Mouse (Mus musculus) CH12.LX (cell line): ENCODE measurements around the gene Tmem222. TPM values are rescaled to one million over a fixed set of nuclear protein-coding genes. Genes with fewer than 3 reads are reported as not detected.

ENCODE experiments used
- DNase-seq: peaks from one replicate; pipeline ENCODE4 v3.0.0-alpha.2; 2013; ENCODE audit errors: extremely low read depth
- H3K27ac ChIP-seq: 2 replicates; pipeline ENCODE4 v1.5.1; 2012; ENCODE audit warnings: low read depth, mild to moderate bottlenecking, control low read depth, moderate library complexity; ENCODE audit not compliant: insufficient read depth
- H3K27me3 ChIP-seq: replicated peaks from 2 replicates; pipeline ENCODE3; 2012; ENCODE audit warnings: inconsistent platforms
- H3K36me3 ChIP-seq, 2 experiments: replicated peaks in 1 of 2; 2 replicates each; pipeline versions ENCODE3 to v1.6.1; 2012; ENCODE audit warnings: inconsistent platforms in 1 of 2, low read length in 1 of 2, mild to moderate bottlenecking in 1 of 2, mixed read lengths in 1 of 2, moderate library complexity in 1 of 2; ENCODE audit not compliant: control insufficient read depth in 1 of 2, insufficient read depth in 1 of 2
- H3K4me1 ChIP-seq, 2 experiments: 2 replicates each; pipeline ENCODE4 v1.6.1; 2012; ENCODE audit warnings: inconsistent platforms in 1 of 2, moderate library complexity in 1 of 2; ENCODE audit not compliant: insufficient read depth in 2 of 2, control insufficient read depth in 1 of 2
- H3K4me2 ChIP-seq: 2 replicates; pipeline ENCODE4 v1.6.1; 2012; ENCODE audit warnings: low read depth, mild to moderate bottlenecking, control low read depth; ENCODE audit not compliant: poor library complexity, insufficient read depth, severe bottlenecking
- H3K4me3 ChIP-seq, 3 experiments: fragments of 150-350 bp in 1 of 3; sonication (generic) in 1 of 3; replicated peaks in 1 of 3; 2 replicates each; pipeline versions ENCODE3 to v1.5.1; 2011 to 2012; ENCODE audit warnings: low read depth in 2 of 3, low read length in 2 of 3, mild to moderate bottlenecking in 2 of 3, moderate library complexity in 2 of 3, control low read depth in 1 of 3, improper control_type of control experiment in 1 of 3, inconsistent platforms in 1 of 3, mixed read lengths in 1 of 3; ENCODE audit not compliant: poor library complexity in 1 of 3
- H3K79me2 ChIP-seq: replicated peaks from 2 replicates; pipeline ENCODE4 v1.6.1; 2012; ENCODE audit warnings: mild to moderate bottlenecking, moderate library complexity; ENCODE audit not compliant: control insufficient read depth, poor library complexity, insufficient read depth, severe bottlenecking; ENCODE audit errors: extremely low read depth
- H3K9ac ChIP-seq: 2 replicates; pipeline ENCODE4 v1.6.1; 2012; ENCODE audit warnings: low read depth, mild to moderate bottlenecking, control low read depth, moderate library complexity; ENCODE audit not compliant: insufficient read depth
- H3K9me3 ChIP-seq: replicated peaks from 2 replicates; pipeline ENCODE3; 2012; ENCODE audit warnings: low read length, inconsistent platforms, mixed read lengths
- BHLHE40 ChIP-seq: IDR thresholded peaks from 2 replicates; pipeline ENCODE4 v1.6.1; 2011; ENCODE audit warnings: mild to moderate bottlenecking, low read depth, low read length, improper control_type of control experiment
- CHD1 ChIP-seq: IDR thresholded peaks from 2 replicates; pipeline ENCODE4 v1.6.1; 2012; ENCODE audit warnings: low read depth, low read length, improper control_type of control experiment, inconsistent platforms
- CHD2 ChIP-seq: IDR thresholded peaks from 2 replicates; pipeline ENCODE4 v1.6.1; 2011; ENCODE audit warnings: low read length, improper control_type of control experiment
- CTCF ChIP-seq, 2 experiments: IDR thresholded peaks in 1 of 2; conservative IDR thresholded peaks in 1 of 2; 2 replicates each; pipeline ENCODE4 v1.5.1; 2011 to 2012; ENCODE audit warnings: low read depth in 2 of 2, low read length in 2 of 2, improper control_type of control experiment in 1 of 2, inconsistent platforms in 1 of 2, mild to moderate bottlenecking in 1 of 2, moderate library complexity in 1 of 2
- E2F4 ChIP-seq: IDR thresholded peaks from 2 replicates; pipeline ENCODE4 v1.6.1; 2011; ENCODE audit warnings: low read depth, low read length, improper control_type of control experiment; ENCODE audit not compliant: insufficient replicate concordance
- ELF1 ChIP-seq: IDR thresholded peaks from 2 replicates; pipeline ENCODE4 v1.6.1; 2014; ENCODE audit warnings: low read depth, mild to moderate bottlenecking, inconsistent platforms, low read length, improper control_type of control experiment
- EP300 ChIP-seq: IDR thresholded peaks from 2 replicates; pipeline ENCODE4 v1.6.1; 2011; ENCODE audit warnings: low read length, improper control_type of control experiment
- ETS1 ChIP-seq: conservative IDR thresholded peaks from 2 replicates; pipeline ENCODE4 v1.6.1; 2012; ENCODE audit warnings: low read depth, mild to moderate bottlenecking, inconsistent platforms, low read length, improper control_type of control experiment, moderate library complexity
- GABPA ChIP-seq: IDR thresholded peaks from 2 replicates; pipeline ENCODE4 v1.6.1; 2012; ENCODE audit warnings: low read depth, low read length, improper control_type of control experiment, inconsistent platforms; ENCODE audit not compliant: insufficient replicate concordance
- HCFC1 ChIP-seq: IDR thresholded peaks from 2 replicates; pipeline ENCODE4 v1.6.1; 2012; ENCODE audit warnings: low read depth, mild to moderate bottlenecking, inconsistent platforms, low read length, improper control_type of control experiment
- IRF4 ChIP-seq: IDR thresholded peaks from 2 replicates; pipeline ENCODE4 v1.6.1; 2014; ENCODE audit warnings: low read depth, mild to moderate bottlenecking, inconsistent platforms, low read length, improper control_type of control experiment
- JUN ChIP-seq: IDR thresholded peaks from 2 replicates; pipeline ENCODE4 v1.6.1; 2011; ENCODE audit warnings: low read depth, mild to moderate bottlenecking, low read length, improper control_type of control experiment, moderate library complexity; ENCODE audit not compliant: insufficient read depth
- JUND ChIP-seq: conservative IDR thresholded peaks from 2 replicates; pipeline ENCODE4 v1.6.1; 2011; ENCODE audit warnings: low read depth, low read length, improper control_type of control experiment
- KAT2A ChIP-seq: IDR thresholded peaks from 2 replicates; pipeline ENCODE4 v1.6.1; 2012; ENCODE audit warnings: low read length, improper control_type of control experiment, inconsistent platforms; ENCODE audit not compliant: insufficient replicate concordance
- MAFK ChIP-seq: IDR thresholded peaks from 2 replicates; pipeline ENCODE4 v1.6.1; 2011; ENCODE audit warnings: low read length, improper control_type of control experiment; ENCODE audit not compliant: insufficient replicate concordance
- MAX ChIP-seq: IDR thresholded peaks from 2 replicates; pipeline ENCODE4 v1.6.1; 2011; ENCODE audit warnings: low read length, improper control_type of control experiment
- MAZ ChIP-seq: IDR thresholded peaks from 2 replicates; pipeline ENCODE4 v1.6.1; 2012; ENCODE audit warnings: low read depth, mild to moderate bottlenecking, inconsistent platforms, low read length, improper control_type of control experiment, moderate library complexity
- MEF2A ChIP-seq: IDR thresholded peaks from 2 replicates; pipeline ENCODE4 v1.6.1; 2014; ENCODE audit warnings: low read depth, mild to moderate bottlenecking, inconsistent platforms, low read length, improper control_type of control experiment, borderline replicate concordance
- MXI1 ChIP-seq: IDR thresholded peaks from 2 replicates; pipeline ENCODE4 v1.6.1; 2011; ENCODE audit warnings: mild to moderate bottlenecking, low read depth, low read length, improper control_type of control experiment
- MYC ChIP-seq: IDR thresholded peaks from 2 replicates; pipeline ENCODE4 v1.6.1; 2011; ENCODE audit warnings: low read depth, mild to moderate bottlenecking, improper control_type of control experiment, low read length
- NELFE ChIP-seq: IDR thresholded peaks from 2 replicates; pipeline ENCODE4 v1.6.1; 2011; ENCODE audit warnings: low read depth, low read length, improper control_type of control experiment
- NRF1 ChIP-seq: IDR thresholded peaks from 2 replicates; pipeline ENCODE4 v1.6.1; 2014; ENCODE audit warnings: low read depth, mild to moderate bottlenecking, inconsistent platforms, low read length, improper control_type of control experiment, moderate library complexity
- PAX5 ChIP-seq: IDR thresholded peaks from 2 replicates; pipeline ENCODE4 v1.6.1; 2012; ENCODE audit warnings: low read length, inconsistent platforms, mixed read lengths
- POLR2A ChIP-seq: IDR thresholded peaks from 2 replicates; pipeline ENCODE4 v1.6.1; 2011; ENCODE audit warnings: low read depth, mild to moderate bottlenecking, improper control_type of control experiment, low read length
- POLR2AphosphoS2 ChIP-seq: IDR thresholded peaks from 2 replicates; pipeline ENCODE4 v1.6.1; 2011; ENCODE audit warnings: low read depth, low read length, improper control_type of control experiment
- RAD21 ChIP-seq: IDR thresholded peaks from 2 replicates; pipeline ENCODE4 v1.6.1; 2011; ENCODE audit warnings: low read depth, mild to moderate bottlenecking, low read length, improper control_type of control experiment, moderate library complexity
- RCOR1 ChIP-seq: conservative IDR thresholded peaks from 2 replicates; pipeline ENCODE4 v1.6.1; 2012; ENCODE audit warnings: low read depth, mild to moderate bottlenecking, inconsistent platforms, low read length, improper control_type of control experiment
- SIN3A ChIP-seq: IDR thresholded peaks from 2 replicates; pipeline ENCODE4 v1.6.1; 2012; ENCODE audit warnings: low read length, improper control_type of control experiment, inconsistent platforms
- SMC3 ChIP-seq: IDR thresholded peaks from 2 replicates; pipeline ENCODE4 v1.6.1; 2011; ENCODE audit warnings: low read depth, low read length, improper control_type of control experiment
- TBP ChIP-seq: conservative IDR thresholded peaks from 2 replicates; pipeline ENCODE4 v1.6.1; 2011; ENCODE audit warnings: low read depth, low read length, improper control_type of control experiment
- TCF12 ChIP-seq: IDR thresholded peaks from 2 replicates; pipeline ENCODE4 v1.6.1; 2014; ENCODE audit warnings: low read depth, mild to moderate bottlenecking, inconsistent platforms, low read length, improper control_type of control experiment
- UBTF ChIP-seq: IDR thresholded peaks from 2 replicates; pipeline ENCODE4 v1.6.1; 2012; ENCODE audit warnings: low read depth, mild to moderate bottlenecking, inconsistent platforms, low read length, improper control_type of control experiment, moderate library complexity
- USF1 ChIP-seq: IDR thresholded peaks from 2 replicates; pipeline ENCODE4 v1.6.1; 2014; ENCODE audit warnings: low read depth, mild to moderate bottlenecking, inconsistent platforms, low read length, improper control_type of control experiment
- USF2 ChIP-seq: conservative IDR thresholded peaks from 2 replicates; pipeline ENCODE4 v1.6.1; 2011; ENCODE audit warnings: low read depth, low read length, improper control_type of control experiment
- ZC3H11A ChIP-seq: IDR thresholded peaks from 2 replicates; pipeline ENCODE4 v1.6.1; 2012; ENCODE audit warnings: low read depth, mild to moderate bottlenecking, inconsistent platforms, low read length, improper control_type of control experiment
- ZKSCAN1 ChIP-seq: IDR thresholded peaks from 2 replicates; pipeline ENCODE4 v1.6.1; 2012; ENCODE audit warnings: low read depth, inconsistent platforms, low read length, improper control_type of control experiment, borderline replicate concordance
- ZMIZ1 ChIP-seq: IDR thresholded peaks from 2 replicates; pipeline ENCODE4 v1.6.1; 2012; ENCODE audit warnings: low read depth, mild to moderate bottlenecking, inconsistent platforms, low read length, improper control_type of control experiment
- ZNF384 ChIP-seq: IDR thresholded peaks from 2 replicates; pipeline ENCODE4 v1.6.1; 2012; ENCODE audit warnings: low read depth, low read length, improper control_type of control experiment, inconsistent platforms
- dilution Hi-C: fragments of 300-500 bp; cut with MboI; formaldehyde crosslinking; loops from 2 replicates; pipeline ENCODE4 v1.14.3; 2020; ENCODE audit warnings: low sequenced_read_pairs; ENCODE audit not compliant: extremely low pct_unique_long_range_greater_than_20kb, extremely low pct_ligation_motif_present
- in situ Hi-C: fragments of 300-500 bp; cut with MboI; formaldehyde crosslinking; loops from 3 replicates; pipeline ENCODE4 v1.14.3; 2019; ENCODE audit warnings: low sequenced_read_pairs, low pct_ligation_motif_present, low pct_unique_long_range_greater_than_20kb, mixed read lengths
- polyA plus RNA-seq: library from polyadenylated mRNA; unstranded; fragments of >175 nt; gene quantifications from 2 replicates; pipeline ENCODE4 v1.2.1, GENCODE M21; 2012; ENCODE audit warnings: low read depth; ENCODE audit not compliant: insufficient read length
- total RNA-seq, 2 experiments: library from RNA; depleted of rRNA; stranded (reverse); fragments of 300-350 nt in 1 of 2; fragments of >200 nt in 1 of 2; gene quantifications; 2 replicates each; pipeline ENCODE4 v1.2.3; 2012 to 2014

Tmem222 gene
- total and polyA plus RNA-seq, 3 experiments: 64.8 to 95.7 (median 73.2) TPM

DNA sequence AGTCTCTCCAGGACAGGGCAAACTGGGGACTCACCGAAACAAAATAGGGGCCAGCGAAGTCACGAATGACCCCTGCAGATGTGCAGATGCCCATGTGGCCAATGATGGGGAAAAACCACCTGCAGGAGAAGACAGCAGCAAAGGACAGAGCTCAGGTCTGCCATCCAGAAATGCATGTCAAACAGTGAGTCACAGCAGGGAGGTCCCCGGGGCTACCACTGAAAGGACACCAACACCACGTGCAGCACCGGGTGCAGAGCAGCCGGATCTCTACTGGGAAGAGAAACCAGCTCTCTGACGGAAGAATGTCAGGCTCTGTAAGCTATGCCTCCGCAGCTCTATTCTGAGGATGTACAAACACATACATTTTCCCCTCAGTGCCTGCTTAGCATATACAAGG is 6.7 kb downstream of the Tmem222 start:
- dilution Hi-C loops (no loop called here), in situ Hi-C loops (no loop called here)
- peak overlapping the region in 1 of 3 experiments; percentile 18 for H3K4me3 ChIP-seq
- peaks cover 45 to 81% of the 10 kb centered on the region in 2 experiments for H3K36me3 ChIP-seq
- peak overlapping the region; percentile 53 for H3K4me2 ChIP-seq
- no peak overlapping the region; the same call in 1 of the 2 replicates for H3K9ac ChIP-seq
- peaks cover 53% of the 10 kb centered on the region for H3K79me2 ChIP-seq
- no peaks in the 10 kb centered on the region for H3K9me3 ChIP-seq
- TF ChIP-seq CHD2 (no peak; the same call in 1 of the 2 replicates), USF2 (peak; percentile 63), MEF2A (peak; percentile 81; the same call in 1 of the 2 replicates), KAT2A (no peak), UBTF (no peak), JUND (no peak), MAFK (no peak), HCFC1 (peak; percentile 41), MXI1 (peak; percentile 98), CHD1 (no peak), MYC (peak; percentile 98), TCF12 (peak; percentile 97), NELFE (no peak), RCOR1 (no peak), MAX (peak; percentile 98), ZC3H11A (no peak), SIN3A (peak; percentile 90), POLR2AphosphoS2 (no peak; the same call in 1 of the 2 replicates), E2F4 (no peak), ZMIZ1 (no peak), ELF1 (peak; percentile 48; the same call in 1 of the 2 replicates), JUN (no peak), BHLHE40 (peak; percentile 99), ETS1 (peak; percentile 97), GABPA (no peak), TBP (no peak), PAX5 (no peak), ZKSCAN1 (no peak), USF1 (peak; percentile 76), MAZ (no peak), RAD21 (no peak), SMC3 (no peak), POLR2A (peak; percentile 20; the same call in 1 of the 2 replicates), NRF1 (no peak), IRF4 (peak; percentile 84), EP300 (peak; percentile 92), ZNF384 (no peak), CTCF (conservative IDR thresholded peaks at IDR 0.05 in 1 of 2, IDR thresholded peaks at IDR 0.05 in 1 of 2; ENCODE audit: low read depth in 2 of 2, low read length in 2 of 2) (no peak)
- peaks cover 23 to 80% of the 10 kb centered on the region in 2 experiments for H3K4me1 ChIP-seq
- peak; percentile 94 for DNase-seq
- H3K27ac ChIP-seq: peak overlapping the region; percentile 93
- H3K27me3 ChIP-seq: no peaks in the 10 kb centered on the region
